Mouse (Mus musculus): ENCODE results near the gene Krt8.

- TF ChIP-seq CTCF (IDR thresholded peaks at IDR 0.05; ENCODE audit: control insufficient read depth, insufficient read depth, insufficient read length) (no peak), MYOD1 (IDR thresholded peaks at IDR 0.05; ENCODE audit: control insufficient read depth, insufficient read length, low read depth) (no peak), MAX (IDR thresholded peaks at IDR 0.05) (peak; percentile 86)
Observed at GRCm38 (mm10) chr15:102017918-102018463, 13.7 kb upstream of the Krt8 start.

Measured in C2C12 (cell line).